Mouse (Mus musculus) layer of hippocampus, adult 18-20 months (tissue): ENCODE measurements around the gene Pax8. TPM values are rescaled to one million over a fixed set of nuclear protein-coding genes. Genes with fewer than 3 reads are reported as not detected.

ENCODE experiments used
- DNase-seq, 2 experiments: peaks; one replicate each; pipeline ENCODE4 v3.0.0; 2022; ENCODE audit warnings: low spot score in 2 of 2
- long read RNA-seq: library from polyadenylated mRNA; stranded (forward); transcript quantifications from one replicate; pipeline ENCODE4 v2.0.0, GENCODE M21; 2021
- total RNA-seq, 2 experiments: library from RNA; stranded (reverse); gene quantifications; 2 replicates each; pipeline ENCODE4 v1.2.3; 2021

The Pax8 gene
- not detected for total RNA-seq
- long read RNA-seq = 0 reads

- no peak for DNase-seq
Measured at GRCm38 (mm10) chr2:24475420-24475819, at the start of gene Pax8. Gene Pax8, minus strand, starts transcription at chr2:24475599.

GRCm38 (mm10) chr2:24521430-24522226, 46.2 kb upstream of the Pax8 start:
- DNase-seq = peak in 1 of 2 experiments; percentile 2

DNA sequence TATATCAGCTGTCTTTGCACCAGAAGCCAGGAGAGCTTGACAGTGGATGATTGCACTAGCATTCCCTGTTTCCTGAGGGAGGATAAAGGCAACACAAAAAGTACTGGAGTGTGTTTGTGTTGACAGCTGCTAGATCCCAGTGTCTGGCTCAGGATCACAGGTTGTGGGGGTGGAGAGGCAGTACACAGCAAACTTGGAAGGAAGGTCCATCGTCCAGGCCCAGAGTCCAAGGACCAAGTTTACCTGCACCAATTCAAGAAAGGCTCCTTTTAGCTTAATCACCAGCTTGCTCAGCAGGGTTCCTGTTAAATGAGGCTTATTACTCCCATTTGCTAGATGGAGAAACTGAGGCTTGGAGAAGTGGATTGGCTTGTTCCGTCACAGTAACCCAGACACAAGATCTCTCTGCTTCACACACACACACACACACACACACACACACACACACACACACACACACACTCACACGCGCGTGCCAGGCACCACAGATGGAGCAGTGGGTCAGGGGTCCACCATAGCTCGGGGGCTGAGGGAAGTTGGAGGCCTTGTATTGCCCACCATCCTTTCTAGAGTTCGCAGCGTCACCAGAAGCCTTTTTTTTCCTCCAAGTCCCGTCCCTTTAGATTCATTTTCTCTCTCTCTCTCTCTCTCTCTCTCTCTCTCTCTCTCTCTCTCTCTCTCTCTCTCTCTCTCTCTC, 45.3 kb upstream of the Pax8 start:
- no peak for DNase-seq

- no peak for DNase-seq
Measured at GRCm38 (mm10) chr2:24516946-24517345, 41.5 kb upstream of the Pax8 start.

- DNase-seq = no peak
Measured at GRCm38 (mm10) chr2:24507359-24507758, 32.0 kb upstream of the Pax8 start.

DNA sequence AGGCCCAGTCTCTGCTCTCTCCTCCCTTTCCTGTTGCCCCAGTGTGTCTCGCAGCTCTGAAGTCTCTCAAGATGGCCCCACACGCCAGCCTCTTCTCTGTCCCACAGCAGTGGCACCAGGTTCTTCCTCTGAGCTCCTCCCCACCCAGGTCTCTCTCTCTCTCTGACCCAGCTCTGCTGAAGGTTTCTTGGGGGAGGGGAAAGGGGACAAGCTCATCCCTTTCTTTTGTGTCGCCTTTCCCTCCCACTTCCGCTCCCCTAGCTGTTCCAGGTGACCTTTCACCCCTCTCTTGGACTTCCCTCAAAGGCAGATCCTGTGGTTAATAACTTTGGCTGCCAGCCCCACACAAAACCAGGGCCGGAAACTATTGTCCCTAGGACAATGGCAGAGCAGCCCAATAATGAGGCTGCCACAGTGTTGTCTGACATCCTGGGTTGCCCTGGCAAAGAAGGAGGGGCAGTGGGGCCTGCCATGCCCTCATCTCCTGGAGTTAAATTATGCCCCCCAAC, 27.6 kb upstream of the Pax8 start:
- no peak for DNase-seq

GRCm38 (mm10) chr2:24500921-24501320, 25.5 kb upstream of the Pax8 start:
- DNase-seq = no peak

DNA sequence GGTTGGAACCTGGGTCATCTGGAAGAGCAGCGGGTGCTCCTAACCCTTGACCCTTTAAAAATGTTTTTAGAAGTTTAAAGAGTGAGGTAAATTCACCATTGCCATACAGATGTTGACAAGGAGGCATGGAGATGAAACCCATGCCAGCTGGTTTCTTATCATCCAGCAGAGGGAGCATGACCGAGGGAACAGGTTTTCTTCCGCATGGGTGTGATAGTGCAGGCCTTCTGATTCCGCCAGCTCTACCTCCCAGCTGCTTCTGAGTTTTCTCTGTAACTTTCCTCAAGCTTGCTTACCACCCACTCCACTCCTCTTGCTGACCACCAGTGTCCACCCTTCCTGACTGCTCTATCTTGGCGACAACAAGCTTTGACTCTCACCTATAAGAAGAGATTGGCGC, 15.2 kb upstream of the Pax8 start:
- no peak for DNase-seq

GRCm38 (mm10) chr2:24488660-24489059, 13.3 kb upstream of the Pax8 start:
- no peak for DNase-seq

- DNase-seq = no peak
Measured at GRCm38 (mm10) chr2:24487056-24487825, 11.8 kb upstream of the Pax8 start.

DNA sequence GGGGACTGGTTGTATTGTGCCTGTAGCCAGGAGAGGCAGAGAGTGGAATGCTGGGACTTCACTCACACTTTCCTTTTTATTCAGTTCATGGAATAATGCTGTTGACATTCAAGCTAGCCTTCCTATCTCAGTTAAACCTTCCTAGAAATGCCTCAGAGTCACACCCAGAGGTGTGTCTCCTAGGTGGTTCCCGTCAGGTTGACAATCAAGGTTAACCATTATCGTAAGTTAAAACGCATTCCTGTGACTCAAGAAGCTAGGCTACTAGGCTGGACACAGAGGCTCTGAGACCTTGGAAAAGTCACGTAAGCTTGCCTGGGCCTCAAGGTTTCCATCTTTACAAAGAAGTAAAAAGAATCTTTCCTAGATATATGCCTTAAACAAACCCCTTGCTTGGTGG, 10.0 kb upstream of the Pax8 start:
- no peak for DNase-seq

GRCm38 (mm10) chr2:24479906-24480305, 4.5 kb upstream of the Pax8 start:
- DNase-seq = no peak

DNA sequence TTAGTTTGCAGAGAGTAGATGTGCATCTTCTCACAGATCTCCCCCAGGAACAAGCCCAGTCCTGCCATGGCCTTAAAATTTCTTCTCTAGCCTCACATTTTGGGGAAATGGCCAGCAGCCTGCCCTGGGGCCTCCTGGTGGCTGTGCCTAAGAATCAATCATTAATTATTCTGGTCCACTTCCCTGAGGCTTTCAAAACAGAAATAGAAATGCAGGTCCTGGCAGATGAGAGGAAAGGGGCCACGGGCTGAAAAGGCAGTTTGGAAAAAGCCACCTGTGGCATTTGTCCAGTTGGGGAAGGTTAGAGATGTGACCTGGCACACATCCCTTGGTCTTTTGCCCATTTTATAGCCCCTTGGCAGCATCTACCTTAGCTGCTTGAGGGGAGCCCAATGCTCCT, 3.8 kb upstream of the Pax8 start:
- DNase-seq = peak in 1 of 2 experiments; percentile 6

DNA sequence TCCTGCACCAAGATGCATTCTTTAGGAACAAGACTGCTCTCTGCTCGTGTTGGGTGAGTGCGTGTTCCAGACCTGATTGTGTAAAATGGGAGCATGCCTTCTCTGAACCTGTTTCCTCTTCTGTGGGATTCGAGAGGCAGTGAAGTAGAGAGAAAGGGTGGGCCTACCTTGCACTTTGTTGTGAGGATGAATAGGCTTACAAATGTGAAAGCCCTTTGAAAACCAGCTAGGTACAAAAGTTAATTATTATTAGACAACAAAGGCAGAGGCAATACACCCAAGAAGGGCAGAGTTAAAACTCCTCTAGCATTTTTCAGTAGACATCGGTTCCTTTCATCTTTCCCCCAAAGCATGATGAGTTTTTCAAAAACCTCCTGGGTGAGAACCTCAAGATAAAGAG, 3.2 kb upstream of the Pax8 start:
- no peak for DNase-seq

- no peak for DNase-seq
Measured at GRCm38 (mm10) chr2:24474514-24475378, 653 bp downstream of the Pax8 start.

- no peak for DNase-seq
Measured at GRCm38 (mm10) chr2:24473641-24474511, 1.5 kb downstream of the Pax8 start.

DNA sequence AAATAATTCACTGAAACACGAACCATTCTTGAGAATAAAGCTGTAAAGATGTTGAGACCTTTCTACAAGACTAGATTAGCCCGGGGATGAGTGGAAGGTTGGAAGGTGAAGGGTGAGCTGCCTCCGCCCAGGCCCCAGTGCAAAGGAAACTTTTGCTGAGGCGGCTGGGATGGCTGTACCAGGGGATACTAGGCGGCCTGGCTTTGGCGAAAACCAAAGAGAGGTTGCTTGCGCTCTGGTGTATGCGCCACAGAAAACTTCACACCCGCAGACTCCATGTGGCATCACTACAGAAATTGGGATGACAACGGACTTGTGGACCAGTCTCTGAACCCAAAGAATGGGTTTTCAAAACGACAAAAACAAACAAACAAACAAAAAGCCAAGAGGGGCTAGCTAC, 2.7 kb downstream of the Pax8 start:
- no peak for DNase-seq

- no peak for DNase-seq
Measured at GRCm38 (mm10) chr2:24472111-24472510, 3.3 kb downstream of the Pax8 start.

- DNase-seq = no peak
Measured at GRCm38 (mm10) chr2:24469102-24469501, 6.3 kb downstream of the Pax8 start.

GRCm38 (mm10) chr2:24468430-24468829, 7.0 kb downstream of the Pax8 start:
- no peak for DNase-seq
